Comparison of ENCODE assay signal across 8 mouse cellular contexts in genomic region chr19:37434263-37434951, GRCm38 (mm10). TPM values are rescaled to one million over a fixed set of nuclear protein-coding genes. Genes with fewer than 3 reads are reported as not detected.
DNase-seq lines count a peak whose midpoint lies in the region; ATAC-seq and TF ChIP-seq lines count a peak whose summit lies in the region.

Hhex (plus strand) TSS chr19:37434810.

- no peaks in the 10 kb centered on the region for H3K36me3 ChIP-seq in intestine, embryonic 15.5 days
- no peaks in the 10 kb centered on the region for H3K36me3 ChIP-seq in limb, embryonic 14.5 days (ENCODE audit: control insufficient read depth, insufficient read depth, low read length)
- no peaks in the 10 kb centered on the region for H3K36me3 ChIP-seq in midbrain, embryonic 13.5 days

- under 1% methylated on average over 72 of the region's 79 CpGs for WGBS in intestine, embryonic 15.5 days
- WGBS in limb, embryonic 14.5 days: under 1% methylated on average over 35 of the region's 79 CpGs
- under 1% methylated on average over 74 of the region's 79 CpGs for WGBS in midbrain, embryonic 13.5 days

- peaks cover 67% of the 10 kb centered on the region for H3K27me3 ChIP-seq in intestine, embryonic 15.5 days (replicated peaks)
- H3K27me3 ChIP-seq in limb, embryonic 14.5 days (ENCODE audit: control insufficient read depth, insufficient read depth, low read length): peaks cover 70% of the 10 kb centered on the region
- peaks cover 91% of the 10 kb centered on the region for H3K27me3 ChIP-seq in midbrain, embryonic 13.5 days

- peak within 1 kb of the TSS; percentile 71 for H3K27ac ChIP-seq in intestine, embryonic 15.5 days
- 0 out of 2 replicates have a peak within 1 kb of the TSS, but pooled peaks have one; percentile 52 for H3K27ac ChIP-seq in limb, embryonic 14.5 days (replicated peaks; ENCODE audit: low read depth, low read length)
- no peak within 1 kb of the TSS for H3K27ac ChIP-seq in midbrain, embryonic 13.5 days

- peak within 1 kb of the TSS; percentile 59 for H3K9ac ChIP-seq in intestine, embryonic 15.5 days
- H3K9ac ChIP-seq in limb, embryonic 14.5 days (ENCODE audit: low read depth, low read length, severe bottlenecking): peak within 1 kb of the TSS; percentile 46
- 0 out of 2 replicates have a peak within 1 kb of the TSS, but pooled peaks have one; percentile 36 for H3K9ac ChIP-seq in midbrain, embryonic 13.5 days (replicated peaks)

- TF ChIP-seq POLR2A in limb, embryonic 14.5 days (IDR thresholded peaks at IDR 0.05; ENCODE audit: borderline replicate concordance, extremely low read depth, insufficient read depth, insufficient read length): no peak

- DNase-seq in T-cell, adult 2 months (ENCODE audit: low spot score): peak; percentile 28
- DNase-seq in cerebellum, postnatal 4 days (ENCODE audit: low spot score in 2 of 2): peak; percentile 33 to 38
- DNase-seq in limb, embryonic 14.5 days (ENCODE audit: low spot score): peak; percentile 34
- DNase-seq in skeletal muscle tissue, adult 2 months (ENCODE audit: low read depth, low spot score): peak; percentile 44
- peak; percentile 76 to 83 for DNase-seq in urinary bladder, postnatal 4 days (ENCODE audit: low spot score in 2 of 2)

- peak; percentile 60 for ATAC-seq in granulocyte monocyte progenitor cell, adult 5-6 weeks (replicated peaks; ENCODE audit: poor library complexity, severe bottlenecking)
- ATAC-seq in intestine, embryonic 15.5 days: peak; percentile 86
- peak; percentile 71 for ATAC-seq in limb, embryonic 14.5 days (ENCODE audit: low FRiP score, low read depth)
- ATAC-seq in midbrain, embryonic 13.5 days: peak; percentile 68

- H3K4me1 ChIP-seq in intestine, embryonic 15.5 days (replicated peaks): peaks cover 15% of the 10 kb centered on the region
- H3K4me1 ChIP-seq in limb, embryonic 14.5 days (ENCODE audit: control insufficient read depth, insufficient read depth, low read length): peaks cover 4% of the 10 kb centered on the region
- peaks cover 18% of the 10 kb centered on the region for H3K4me1 ChIP-seq in midbrain, embryonic 13.5 days (replicated peaks)

- no peaks in the 10 kb centered on the region for H3K9me3 ChIP-seq in intestine, embryonic 15.5 days
- H3K9me3 ChIP-seq in limb, embryonic 14.5 days (ENCODE audit: control insufficient read depth, low read length): no peaks in the 10 kb centered on the region
- no peaks in the 10 kb centered on the region for H3K9me3 ChIP-seq in midbrain, embryonic 13.5 days

- H3K4me2 ChIP-seq in intestine, embryonic 15.5 days (replicated peaks): peak within 1 kb of the TSS; percentile 88
- H3K4me2 ChIP-seq in limb, embryonic 14.5 days (replicated peaks; ENCODE audit: low read depth, low read length, severe bottlenecking): peak within 1 kb of the TSS; percentile 65
- peak within 1 kb of the TSS; percentile 59 for H3K4me2 ChIP-seq in midbrain, embryonic 13.5 days (replicated peaks)

- peak within 1 kb of the TSS; percentile 56 for H3K4me3 ChIP-seq in intestine, embryonic 15.5 days (replicated peaks)
- H3K4me3 ChIP-seq in limb, embryonic 14.5 days (replicated peaks; ENCODE audit: low read length): peak within 1 kb of the TSS; percentile 44
- H3K4me3 ChIP-seq in midbrain, embryonic 13.5 days (replicated peaks): peak within 1 kb of the TSS; percentile 42

RNA-seq across cellular contexts. Expression of gene Hhex, which starts in this region (rescaled TPM):
- 73.9 and 90.8 TPM in 2 replicates for total RNA-seq in granulocyte monocyte progenitor cell, adult 5-6 weeks (2014; fragmentation: Nextera tagmentation)
- 18.9 and 22.1 TPM in 2 replicates for total RNA-seq in granulocyte monocyte progenitor cell, adult 5-6 weeks (2017)
- polyA plus RNA-seq in intestine, embryonic 15.5 days (2015; fragmentation: Nextera tagmentation; extraction: Ambion mirVana): 13.9 and 14.7 TPM in 2 replicates
- 4.5 and 5.2 TPM in 2 replicates for polyA plus RNA-seq in limb, embryonic 14.5 days (2012; rRNA removed)
- 7.7 and 8.0 TPM in 2 replicates for polyA plus RNA-seq in limb, embryonic 14.5 days (2014; fragmentation: Nextera tagmentation; extraction: Ambion mirVana)
- polyA plus RNA-seq in midbrain, embryonic 13.5 days (2015; fragmentation: Nextera tagmentation; extraction: Ambion mirVana): 4.9 and 5.1 TPM in 2 replicates

Comparison
In these comparisons a context has a peak if more than half of its experiments do, and no peak if none do; other contexts are left out.
1. DNase-seq: peak in every context shown above with its lines; median percentile 80 in urinary bladder, postnatal 4 days; 44 in skeletal muscle tissue, adult 2 months; 36 in cerebellum, postnatal 4 days; 34 in limb, embryonic 14.5 days; 28 in T-cell, adult 2 months.